Mouse (Mus musculus) left cerebral cortex, adult 2 months (tissue): ENCODE results near the gene 1810009A15Rik. TPM values are rescaled to one million over a fixed set of nuclear protein-coding genes. Genes with fewer than 3 reads are reported as not detected.

Experiments used
- DNase-seq, 2 experiments: peaks; one replicate each; pipeline ENCODE4 v3.0.0; 2021 to 2022; ENCODE audit warnings: low spot score in 2 of 2, mixed read lengths in 1 of 2; ENCODE audit errors: extremely low spot score in 1 of 2
- H3K27ac ChIP-seq: fragments of 200-600 bp; 2 replicates; pipeline ENCODE4 v1.8.1; 2022
- H3K4me3 ChIP-seq: fragments of 200-600 bp; 2 replicates; pipeline ENCODE4 v1.8.1; 2022
- CTCF ChIP-seq: fragments of 200-600 bp; IDR thresholded peaks from 2 replicates; pipeline ENCODE4 v1.8.1; 2022; ENCODE audit warnings: antibody characterized with exemption, mild to moderate bottlenecking, moderate library complexity
- intact Hi-C: fragments of 180-260 bp; cut with DNase I; formaldehyde crosslinking; loops from one replicate; pipeline ENCODE4 v1.15.1; 2025
- microRNA-seq, 2 experiments: library from miRNA; unstranded; fragments of <30 nt; microRNA quantifications; one replicate each; pipeline ENCODE4 v1.2.0; 2021
- total RNA-seq, 2 experiments: library from RNA; stranded (reverse); gene quantifications; 2 replicates each; pipeline ENCODE4 v1.2.3; 2021

The 1810009A15Rik gene
- total RNA-seq, 2 experiments from 2014 or later = 22.5 to 23.2 TPM

- no peak for TF ChIP-seq CTCF
- peak overlapping the region; percentile 73 for H3K27ac ChIP-seq
- intact Hi-C loops = no loop called here
- DNase-seq = no peak
- peak overlapping the region; percentile 49 for H3K4me3 ChIP-seq
Observed at GRCm38 (mm10) chr19:8928689-8929223, 40.1 kb downstream of the 1810009A15Rik start.

- peak; percentile 33 for TF ChIP-seq CTCF
- DNase-seq = peak; percentile 55 to 61
- Histone ChIP-seq H3K4me3 (peak within 1 kb of the TSS; percentile 49), H3K27ac (peak within 1 kb of the TSS; percentile 73)
- intact Hi-C loops = no loop called here
Observed at GRCm38 (mm10) chr19:8929224-8930088, 40.8 kb downstream of the 1810009A15Rik start, which contains the start of the genes Rom1 and Eml3. Rom1 (minus strand) TSS chr19:8929356. Eml3 (plus strand) TSS chr19:8929552.

GRCm38 (mm10) chr19:8930117-8930516, 41.5 kb downstream of the 1810009A15Rik start:
- intact Hi-C loops = no loop called here
- Histone ChIP-seq H3K4me3 (peak overlapping the region; percentile 49), H3K27ac (peak overlapping the region; percentile 73)
- no peak for TF ChIP-seq CTCF
- no peak for DNase-seq

DNA sequence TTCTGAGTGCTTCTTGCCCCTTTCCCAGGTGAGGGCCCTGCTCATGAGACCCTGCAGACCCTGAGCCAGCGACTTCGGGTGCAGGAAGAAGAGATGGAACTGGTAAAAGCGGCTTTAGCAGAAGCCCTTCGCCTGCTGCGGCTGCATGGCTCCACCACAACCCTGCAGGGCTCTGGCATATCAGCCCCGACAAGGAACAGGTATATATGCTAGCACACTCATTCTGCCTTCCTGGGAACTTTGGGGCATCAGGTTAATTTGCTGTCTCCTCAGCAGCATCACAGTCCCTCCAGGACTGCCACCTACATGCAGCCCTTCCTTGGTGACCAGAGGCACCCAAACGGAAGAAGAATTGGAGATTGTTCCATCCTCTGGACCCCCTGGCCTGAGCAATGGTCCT, 42.1 kb downstream of the 1810009A15Rik start:
- TF ChIP-seq CTCF = no peak
- no peak for DNase-seq
- Histone ChIP-seq H3K27ac (no peak overlapping the region), H3K4me3 (no peak overlapping the region)
- intact Hi-C loops = no loop called here

DNA sequence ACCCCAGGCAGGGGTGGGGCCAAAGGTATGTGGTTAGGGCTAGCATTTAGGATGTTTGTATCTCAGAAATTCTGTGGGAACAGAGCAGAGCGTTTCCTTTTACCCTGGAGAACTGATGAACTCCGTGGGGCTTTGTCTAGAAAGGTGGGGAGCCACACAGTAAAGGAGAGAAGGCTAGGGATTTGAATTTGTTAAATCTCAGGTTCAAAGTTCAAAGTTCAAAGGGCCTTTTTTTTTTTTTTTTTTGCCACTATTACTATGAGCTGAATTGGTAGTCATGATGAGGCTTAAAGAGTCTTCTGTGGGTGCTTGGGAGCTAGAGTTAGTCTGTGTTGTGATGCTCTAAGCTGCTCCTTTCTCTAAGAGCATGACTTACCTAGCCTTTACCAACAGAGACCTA, 48.1 kb downstream of the 1810009A15Rik start:
- no peak for TF ChIP-seq CTCF
- no peak overlapping the region for H3K4me3 ChIP-seq
- no peak overlapping the region for H3K27ac ChIP-seq
- intact Hi-C loops = no loop called here
- no peak for DNase-seq

Small RNA genes within 50 kb of the gene (microRNA-seq; reads per million reads assigned to microRNA genes)
- 0 reads per million in 2 experiments for gene Mir5136

Other genes starting within 250 kb of the 1810009A15Rik start
- 100 to 1,000 TPM; 152 to 155 TPM for gene Chrm1, start 225.1 kb upstream of the 1810009A15Rik start, total RNA-seq
- 100 to 1,000 TPM; 144 to 154 TPM for gene Slc3a2, start 165.5 kb upstream of the 1810009A15Rik start, total RNA-seq
- gene Wdr74, start 153.0 kb upstream of the 1810009A15Rik start, total RNA-seq = 10 to 100 TPM; 48.5 to 53.1 TPM
- 1 to 10 TPM; 1.4 to 1.8 TPM for gene 1700092M07Rik, start 148.1 kb upstream of the 1810009A15Rik start, total RNA-seq
- 10 to 100 TPM; 71.2 to 77.9 TPM for gene Stx5a, start 147.4 kb upstream of the 1810009A15Rik start, total RNA-seq
- 10 to 100 TPM; 90.2 to 98.8 TPM for gene Nxf1, start 131.8 kb upstream of the 1810009A15Rik start, total RNA-seq
- gene Tmem223, start 117.9 kb upstream of the 1810009A15Rik start, total RNA-seq = 10 to 100 TPM; 63.8 to 66.8 TPM
- 1 to 10 TPM; 8.2 to 8.7 TPM for gene Tmem179b, start 114.4 kb upstream of the 1810009A15Rik start, total RNA-seq
- gene Taf6l, start 102.4 kb upstream of the 1810009A15Rik start, total RNA-seq = 10 to 100 TPM; 13.1 to 14.3 TPM
- 100 to 1,000 TPM in 1 of 2 experiments, 10 to 100 TPM in 1; 96.6 to 105 TPM for gene Polr2g, start 90.3 kb upstream of the 1810009A15Rik start, total RNA-seq
- 1 to 10 TPM; 5.3 to 6.7 TPM for gene Zbtb3, start 86.3 kb upstream of the 1810009A15Rik start, total RNA-seq
- gene Ttc9c, start 69.5 kb upstream of the 1810009A15Rik start, total RNA-seq = 10 to 100 TPM; 34.5 to 36.7 TPM
- 100 to 1,000 TPM; 125 to 129 TPM for gene Hnrnpul2, start 68.8 kb upstream of the 1810009A15Rik start, total RNA-seq
- not detected for gene AC129217.1, start 59.1 kb upstream of the 1810009A15Rik start, total RNA-seq
- gene Bscl2, start 51.4 kb upstream of the 1810009A15Rik start, total RNA-seq = 100 to 1,000 TPM; 109 TPM
- 100 to 1,000 TPM; 184 to 198 TPM for gene Gng3, start 49.7 kb upstream of the 1810009A15Rik start, total RNA-seq
- gene Lrrn4cl, start 38.1 kb upstream of the 1810009A15Rik start, total RNA-seq = 1 to 10 TPM in 1 of 2 experiments, under 1 TPM in 1; 0.87 to 1.1 TPM
- gene Ubxn1, start 17.4 kb upstream of the 1810009A15Rik start, total RNA-seq = 10 to 100 TPM; 86.1 to 94.7 TPM
- gene Uqcc3, start 7.9 kb upstream of the 1810009A15Rik start, total RNA-seq = 10 to 100 TPM; 33.1 to 36.2 TPM
- 1 to 10 TPM; 6.5 to 9.3 TPM for gene Lbhd1, start 5.1 kb upstream of the 1810009A15Rik start, total RNA-seq
- gene Gm49403, start 4.9 kb upstream of the 1810009A15Rik start, total RNA-seq = not detected
- 1 to 10 TPM; 1.2 to 6.7 TPM for gene Gm49416, start 73 bp downstream of the 1810009A15Rik start, total RNA-seq
- gene Ints5, start 4.2 kb downstream of the 1810009A15Rik start, total RNA-seq = 10 to 100 TPM; 21.7 to 22.9 TPM
- 100 to 1,000 TPM in 1 of 2 experiments, 10 to 100 TPM in 1; 96.4 to 104 TPM for gene Ganab, start 9.2 kb downstream of the 1810009A15Rik start, total RNA-seq
- gene B3gat3, start 31.5 kb downstream of the 1810009A15Rik start, total RNA-seq = 100 to 1,000 TPM; 172 to 173 TPM
- 1 to 10 TPM; 5.6 to 7.2 TPM for gene Rom1, start 40.5 kb downstream of the 1810009A15Rik start, total RNA-seq
- gene Eml3, start 40.7 kb downstream of the 1810009A15Rik start, total RNA-seq = 10 to 100 TPM; 11.0 to 13.7 TPM
- 10 to 100 TPM; 55.5 to 55.6 TPM for gene Mta2, start 53.0 kb downstream of the 1810009A15Rik start, total RNA-seq
- 10 to 100 TPM; 21.4 to 22.4 TPM for gene Tut1, start 65.0 kb downstream of the 1810009A15Rik start, total RNA-seq
- gene Eef1g, start 78.2 kb downstream of the 1810009A15Rik start, total RNA-seq = 100 to 1,000 TPM; 228 to 236 TPM
- gene Ahnak, start 100.4 kb downstream of the 1810009A15Rik start, total RNA-seq = 10 to 100 TPM; 22.5 to 32.2 TPM
- not detected for gene Scgb1a1, start 199.1 kb downstream of the 1810009A15Rik start, total RNA-seq
- gene Asrgl1, start 246.8 kb downstream of the 1810009A15Rik start, total RNA-seq = 100 to 1,000 TPM; 115 to 139 TPM